ENCODE assay signal across 15 mouse cellular contexts in genomic region chr16:38348217-38348761, GRCm38 (mm10). TPM values are rescaled to one million over a fixed set of nuclear protein-coding genes. Genes with fewer than 3 reads are reported as not detected.
DNase-seq lines count a peak whose midpoint lies in the region; ATAC-seq and TF ChIP-seq lines count a peak whose summit lies in the region.
"Had no signal": no experiment of that assay in that cellular context is flagged by ENCODE, and none has a peak within 500 bp of the region (broad histone marks: within the 10 kb centered on the region; RNA-seq: fewer than 3 reads in every experiment).

No protein-coding gene starts in this region.

- no peak overlapping the region for H3K27ac ChIP-seq in limb, embryonic 13.5 days
- H3K27ac ChIP-seq in limb, embryonic 10.5 days = no peak overlapping the region
- H3K27ac ChIP-seq in MEL (ENCODE audit: control insufficient read depth, low read depth, low read length) = peak overlapping the region; percentile 85
- H3K27ac ChIP-seq in embryonic facial prominence, embryonic 12.5 days = no peak overlapping the region
- peak overlapping the region; percentile 62 for H3K27ac ChIP-seq in liver, embryonic 14.5 days

- peak in 1 of 2 experiments; percentile 60; a peak in 2 of 4 replicates for TF ChIP-seq POLR2A in MEL (IDR thresholded peaks at IDR 0.05; ENCODE audit: control insufficient read depth in 1 of 2, insufficient read depth in 1 of 2, low read depth in 1 of 2, low read length in 2 of 2, poor library complexity in 1 of 2)

- 86% methylated on average over 9 of the region's 9 CpGs for WGBS in limb, embryonic 13.5 days
- WGBS in limb, embryonic 10.5 days = 92% methylated on average over 9 of the region's 9 CpGs
- WGBS in embryonic facial prominence, embryonic 12.5 days = 91% methylated on average over 9 of the region's 9 CpGs
- WGBS in liver, embryonic 14.5 days (ENCODE audit: insufficient replicate concordance) = 40% methylated on average over 9 of the region's 9 CpGs

- no peaks in the 10 kb centered on the region for H3K27me3 ChIP-seq in limb, embryonic 13.5 days
- H3K27me3 ChIP-seq in limb, embryonic 10.5 days (ENCODE audit: low read depth, poor library complexity, severe bottlenecking) = no peaks in the 10 kb centered on the region
- no peaks in the 10 kb centered on the region for H3K27me3 ChIP-seq in MEL (ENCODE audit: control insufficient read depth in 1 of 2, insufficient read depth in 2 of 2, low read length in 2 of 2)
- no peaks in the 10 kb centered on the region for H3K27me3 ChIP-seq in embryonic facial prominence, embryonic 12.5 days
- H3K27me3 ChIP-seq in liver, embryonic 14.5 days (ENCODE audit: control insufficient read depth, insufficient read depth, low read length) = no peaks in the 10 kb centered on the region

- H3K4me3 ChIP-seq in limb, embryonic 13.5 days = no peak overlapping the region
- no peak overlapping the region for H3K4me3 ChIP-seq in limb, embryonic 10.5 days
- peak overlapping the region; percentile 48 to 79 for H3K4me3 ChIP-seq in MEL (ENCODE audit: control insufficient read depth in 1 of 2, insufficient read depth in 1 of 2, low read depth in 2 of 2, low read length in 2 of 2)
- H3K4me3 ChIP-seq in embryonic facial prominence, embryonic 12.5 days = no peak overlapping the region
- peak overlapping the region; percentile 95 to 99 for H3K4me3 ChIP-seq in liver, embryonic 14.5 days (ENCODE audit: insufficient read depth in 1 of 2, low read depth in 2 of 2, low read length in 2 of 2)

- no peak overlapping the region for H3K9ac ChIP-seq in limb, embryonic 13.5 days
- peak overlapping the region; percentile 99 for H3K9ac ChIP-seq in MEL (ENCODE audit: control insufficient read depth, low read depth, low read length, poor library complexity, severe bottlenecking)
- no peak overlapping the region for H3K9ac ChIP-seq in embryonic facial prominence, embryonic 12.5 days
- H3K9ac ChIP-seq in liver, embryonic 14.5 days (replicated peaks) = peak overlapping the region; percentile 59

- DNase-seq in limb, embryonic 10.5 days (ENCODE audit: low spot score) = no peak
- DNase-seq in MEL (ENCODE audit: low read depth, low spot score) = peak; percentile 89
- DNase-seq in liver, embryonic 14.5 days (ENCODE audit: low read depth in 3 of 3, low spot score in 3 of 3) = no peak
- DNase-seq in left cerebral cortex, postnatal 25 days (ENCODE audit: low spot score in 2 of 2) = no peak
- DNase-seq in spleen, postnatal 10 days (ENCODE audit: low spot score in 2 of 2) = no peak
- DNase-seq: gastrocnemius, postnatal 36 days; right cerebral cortex, adult 18-20 months had no signal

- no peak for TF ChIP-seq CTCF in MEL (IDR thresholded peaks at IDR 0.05 in 2 of 3, conservative IDR thresholded peaks at IDR 0.05 in 1 of 3; ENCODE audit: control insufficient read depth in 1 of 3, insufficient read depth in 1 of 3, low read depth in 2 of 3, low read length in 3 of 3, poor library complexity in 1 of 3, severe bottlenecking in 1 of 3)
- TF ChIP-seq CTCF in liver, embryonic 14.5 days (IDR thresholded peaks at IDR 0.05; ENCODE audit: low read depth) = no peak

- peak overlapping the region; percentile 17; the same call in 1 of the 2 replicates for H3K4me2 ChIP-seq in limb, embryonic 13.5 days (replicated peaks)
- 0 out of 2 replicates have a peak overlapping the region, but pooled peaks have one; percentile 71 for H3K4me2 ChIP-seq in embryonic facial prominence, embryonic 12.5 days (replicated peaks)
- H3K4me2 ChIP-seq in liver, embryonic 14.5 days (ENCODE audit: low read depth) = peak overlapping the region; percentile 79

- H3K9me3 ChIP-seq in limb, embryonic 13.5 days = no peaks in the 10 kb centered on the region
- H3K9me3 ChIP-seq in limb, embryonic 10.5 days (replicated peaks) = no peaks in the 10 kb centered on the region
- no peaks in the 10 kb centered on the region for H3K9me3 ChIP-seq in MEL (replicated peaks; ENCODE audit: insufficient read depth, low read length)
- no peaks in the 10 kb centered on the region for H3K9me3 ChIP-seq in embryonic facial prominence, embryonic 12.5 days
- no peaks in the 10 kb centered on the region for H3K9me3 ChIP-seq in liver, embryonic 14.5 days (ENCODE audit: control insufficient read depth, low read length)

- TF ChIP-seq EP300 in MEL (IDR thresholded peaks at IDR 0.05; ENCODE audit: low read depth in 1 of 2, low read length in 2 of 2) = no peak
- no peak for TF ChIP-seq EP300 in liver, embryonic 14.5 days (IDR thresholded peaks at IDR 0.05; ENCODE audit: low read depth)

- no peak for TF ChIP-seq RAD21 in MEL (IDR thresholded peaks at IDR 0.05; ENCODE audit: low read depth, low read length)

- no peak for ATAC-seq in limb, embryonic 13.5 days (ENCODE audit: low FRiP score, low read depth)
- no peak for ATAC-seq in embryonic facial prominence, embryonic 12.5 days (ENCODE audit: insufficient number of reproducible peaks, insufficient read depth, low FRiP score, low TSS enrichment)
- ATAC-seq in liver, embryonic 14.5 days (ENCODE audit: insufficient read depth) = no peak
- ATAC-seq: forebrain, embryonic 14.5 days; hindbrain, embryonic 16.5 days had no signal

- peaks cover 13% of the 10 kb centered on the region for H3K4me1 ChIP-seq in limb, embryonic 13.5 days
- peaks cover 13% of the 10 kb centered on the region for H3K4me1 ChIP-seq in limb, embryonic 10.5 days
- peaks cover 14 to 18% of the 10 kb centered on the region in 2 experiments for H3K4me1 ChIP-seq in MEL (ENCODE audit: control insufficient read depth in 1 of 2, insufficient read depth in 2 of 2, low read length in 2 of 2)
- peaks cover 8% of the 10 kb centered on the region for H3K4me1 ChIP-seq in embryonic facial prominence, embryonic 12.5 days
- H3K4me1 ChIP-seq in liver, embryonic 14.5 days (replicated peaks; ENCODE audit: control insufficient read depth in 2 of 2, insufficient read depth in 2 of 2, low read length in 1 of 2) = peaks cover 26 to 34% of the 10 kb centered on the region in 2 experiments

- intact Hi-C loops in left cerebral cortex, postnatal 25 days (cut with DNase I) = loop anchor here (5.0 kb wide), 2 partner anchors 134 to 159 kb away; no protein-coding TSS in a partner anchor

- peaks cover 33% of the 10 kb centered on the region for H3K36me3 ChIP-seq in limb, embryonic 13.5 days
- H3K36me3 ChIP-seq in limb, embryonic 10.5 days = peaks cover 33% of the 10 kb centered on the region
- H3K36me3 ChIP-seq in MEL (ENCODE audit: control insufficient read depth in 1 of 2, insufficient read depth in 2 of 2, low read length in 2 of 2) = peaks cover 14 to 42% of the 10 kb centered on the region in 2 experiments
- peaks cover 27% of the 10 kb centered on the region for H3K36me3 ChIP-seq in embryonic facial prominence, embryonic 12.5 days
- peaks cover 37% of the 10 kb centered on the region for H3K36me3 ChIP-seq in liver, embryonic 14.5 days (replicated peaks; ENCODE audit: control insufficient read depth, insufficient read depth, low read depth)

- H3K79me2 ChIP-seq in MEL (ENCODE audit: control insufficient read depth, insufficient read depth, low read length, poor library complexity) = peaks cover 37% of the 10 kb centered on the region

RNA-seq across cellular contexts. Expression of gene Gm21987, which starts 1.4 kb away (rescaled TPM):
- not detected in 2 replicates for polyA plus RNA-seq in limb, embryonic 13.5 days (2015; fragmentation: Nextera tagmentation; extraction: Ambion mirVana)
- not detected in 2 replicates for polyA plus RNA-seq in limb, embryonic 10.5 days (2016; fragmentation: Nextera tagmentation; extraction: Ambion mirVana)
- total RNA-seq in MEL (2012; rRNA removed) = not detected in 2 replicates
- not detected for polyA plus RNA-seq in MEL (2012; ENCODE audit: insufficient read depth in 1 of 2, insufficient read length in 2 of 2, low read depth in 1 of 2, low replicate concordance in 2 of 2, missing spikeins in 1 of 2)
- not detected in 2 replicates for polyA plus RNA-seq in embryonic facial prominence, embryonic 12.5 days (2016; fragmentation: Nextera tagmentation; extraction: Ambion mirVana)
- not detected in 2 replicates for polyA plus RNA-seq in liver, embryonic 14.5 days (2012; rRNA removed)
- polyA plus RNA-seq in liver, embryonic 14.5 days (2014; fragmentation: Nextera tagmentation; extraction: Ambion mirVana) = not detected in 2 replicates
- total RNA-seq in left cerebral cortex, postnatal 25 days (2021) = 1 to 10 TPM in 1 of 2 experiments, not detected in 1; 1.1 TPM
- total RNA-seq: adrenal gland, adult 18-20 months; gastrocnemius, postnatal 36 days; layer of hippocampus, adult 18-20 months had no signal
- polyA plus RNA-seq: forebrain, embryonic 14.5 days; hindbrain, embryonic 16.5 days; limb, embryonic 11.5 days; neural tube, embryonic 11.5 days had no signal

RNA-seq across cellular contexts. Expression of gene Cox17, which starts 1.5 kb away (rescaled TPM):
- polyA plus RNA-seq in limb, embryonic 13.5 days (2015; fragmentation: Nextera tagmentation; extraction: Ambion mirVana) = 98.8 and 106 TPM in 2 replicates
- polyA plus RNA-seq in limb, embryonic 10.5 days (2016; fragmentation: Nextera tagmentation; extraction: Ambion mirVana) = 119 and 132 TPM in 2 replicates
- 293 and 295 TPM in 2 replicates for total RNA-seq in MEL (2012; rRNA removed)
- polyA plus RNA-seq in MEL (2012; ENCODE audit: insufficient read depth in 1 of 2, insufficient read length in 2 of 2, low read depth in 1 of 2, low replicate concordance in 2 of 2, missing spikeins in 1 of 2) = 100 to 1,000 TPM in 1 of 2 experiments, not detected in 1; 269 TPM
- 110 and 111 TPM in 2 replicates for polyA plus RNA-seq in embryonic facial prominence, embryonic 12.5 days (2016; fragmentation: Nextera tagmentation; extraction: Ambion mirVana)
- polyA plus RNA-seq in liver, embryonic 14.5 days (2012; rRNA removed) = 124 and 227 TPM in 2 replicates
- 351 and 369 TPM in 2 replicates for polyA plus RNA-seq in liver, embryonic 14.5 days (2014; fragmentation: Nextera tagmentation; extraction: Ambion mirVana)
- total RNA-seq in left cerebral cortex, postnatal 25 days (2021) = 100 to 1,000 TPM; 116 to 123 TPM

RNA-seq across cellular contexts. Expression of gene Maats1, which starts 6.3 kb away (rescaled TPM):
- polyA plus RNA-seq in limb, embryonic 13.5 days (2015; fragmentation: Nextera tagmentation; extraction: Ambion mirVana) = 0.08 and 0.10 TPM in 2 replicates
- 0.10 TPM in 1 of 2 replicates, not detected in the other for polyA plus RNA-seq in limb, embryonic 10.5 days (2016; fragmentation: Nextera tagmentation; extraction: Ambion mirVana)
- total RNA-seq in MEL (2012; rRNA removed) = 0.10 TPM in 1 of 2 replicates, not detected in the other
- polyA plus RNA-seq in MEL (2012; ENCODE audit: insufficient read depth in 1 of 2, insufficient read length in 2 of 2, low read depth in 1 of 2, low replicate concordance in 2 of 2, missing spikeins in 1 of 2) = under 1 TPM in 1 of 2 experiments, not detected in 1; 0.03 TPM
- 0.08 and 0.32 TPM in 2 replicates for polyA plus RNA-seq in embryonic facial prominence, embryonic 12.5 days (2016; fragmentation: Nextera tagmentation; extraction: Ambion mirVana)
- 0.01 TPM in 1 of 2 replicates, not detected in the other for polyA plus RNA-seq in liver, embryonic 14.5 days (2012; rRNA removed)
- not detected in 2 replicates for polyA plus RNA-seq in liver, embryonic 14.5 days (2014; fragmentation: Nextera tagmentation; extraction: Ambion mirVana)
- 1 to 10 TPM; 1.4 TPM for total RNA-seq in left cerebral cortex, postnatal 25 days (2021)
- total RNA-seq: gastrocnemius, postnatal 36 days had no signal

RNA-seq across cellular contexts. Expression of gene Popdc2, which starts 13.7 kb away (rescaled TPM):
- 3.3 and 3.5 TPM in 2 replicates for polyA plus RNA-seq in limb, embryonic 13.5 days (2015; fragmentation: Nextera tagmentation; extraction: Ambion mirVana)
- polyA plus RNA-seq in limb, embryonic 10.5 days (2016; fragmentation: Nextera tagmentation; extraction: Ambion mirVana) = 1.3 and 3.1 TPM in 2 replicates
- total RNA-seq in MEL (2012; rRNA removed) = 15.2 and 17.5 TPM in 2 replicates
- 10 to 100 TPM in 1 of 2 experiments, not detected in 1; 45.4 TPM for polyA plus RNA-seq in MEL (2012; ENCODE audit: insufficient read depth in 1 of 2, insufficient read length in 2 of 2, low read depth in 1 of 2, low replicate concordance in 2 of 2, missing spikeins in 1 of 2)
- polyA plus RNA-seq in embryonic facial prominence, embryonic 12.5 days (2016; fragmentation: Nextera tagmentation; extraction: Ambion mirVana) = 1.4 and 1.9 TPM in 2 replicates
- polyA plus RNA-seq in liver, embryonic 14.5 days (2012; rRNA removed) = 23.2 and 28.6 TPM in 2 replicates
- polyA plus RNA-seq in liver, embryonic 14.5 days (2014; fragmentation: Nextera tagmentation; extraction: Ambion mirVana) = 23.4 and 24.5 TPM in 2 replicates
- under 1 TPM; 0.21 to 0.50 TPM for total RNA-seq in left cerebral cortex, postnatal 25 days (2021)

RNA-seq across cellular contexts. Expression of gene Nr1i2, which starts 53.7 kb away (rescaled TPM):
- not detected in 2 replicates for polyA plus RNA-seq in limb, embryonic 13.5 days (2015; fragmentation: Nextera tagmentation; extraction: Ambion mirVana)
- not detected in 2 replicates for polyA plus RNA-seq in limb, embryonic 10.5 days (2016; fragmentation: Nextera tagmentation; extraction: Ambion mirVana)
- total RNA-seq in MEL (2012; rRNA removed) = not detected in 2 replicates
- polyA plus RNA-seq in MEL (2012; ENCODE audit: insufficient read depth in 1 of 2, insufficient read length in 2 of 2, low read depth in 1 of 2, low replicate concordance in 2 of 2, missing spikeins in 1 of 2) = not detected
- polyA plus RNA-seq in embryonic facial prominence, embryonic 12.5 days (2016; fragmentation: Nextera tagmentation; extraction: Ambion mirVana) = not detected in 2 replicates
- polyA plus RNA-seq in liver, embryonic 14.5 days (2012; rRNA removed) = 3.6 and 4.1 TPM in 2 replicates
- polyA plus RNA-seq in liver, embryonic 14.5 days (2014; fragmentation: Nextera tagmentation; extraction: Ambion mirVana) = 2.2 and 2.9 TPM in 2 replicates
- not detected for total RNA-seq in left cerebral cortex, postnatal 25 days (2021)
- total RNA-seq: adrenal gland, adult 18-20 months; gastrocnemius, postnatal 36 days; layer of hippocampus, adult 18-20 months had no signal
- polyA plus RNA-seq: forebrain, embryonic 14.5 days; hindbrain, embryonic 16.5 days; limb, embryonic 11.5 days; neural tube, embryonic 11.5 days had no signal

Comparison
In these comparisons a context has a peak if more than half of its experiments do, and no peak if none do; other contexts are left out.
1. H3K27ac ChIP-seq: peak in MEL (single experiment) and liver, embryonic 14.5 days (single experiment); none in limb, embryonic 13.5 days (single experiment), limb, embryonic 10.5 days (single experiment) and embryonic facial prominence, embryonic 12.5 days (single experiment).
2. H3K4me2 ChIP-seq: peak in every context shown above with its lines; median percentile 79 in liver, embryonic 14.5 days; 71 in embryonic facial prominence, embryonic 12.5 days; 17 in limb, embryonic 13.5 days.
3. H3K4me3 ChIP-seq: peak in MEL (2 of 2) and liver, embryonic 14.5 days (2 of 2); none in limb, embryonic 13.5 days (single experiment), limb, embryonic 10.5 days (single experiment) and embryonic facial prominence, embryonic 12.5 days (single experiment).
4. H3K9ac ChIP-seq: peak in MEL (single experiment) and liver, embryonic 14.5 days (single experiment); none in limb, embryonic 13.5 days (single experiment) and embryonic facial prominence, embryonic 12.5 days (single experiment).